Mouse (Mus musculus): ENCODE results near the gene Myl6b. TPM values are rescaled to one million over a fixed set of nuclear protein-coding genes. Genes with fewer than 3 reads are reported as not detected.
"Not testable (repeated sequence)": the region's sequence is repeated elsewhere in the genome, so short reads cannot be mapped to it uniquely, and the experiment has no call there.

The Myl6b gene
- polyA plus RNA-seq, 1 experiment from 2014 or later, result 2.4 TPM

- Histone ChIP-seq H3K27ac (ENCODE audit: low read depth, low read length) (peak within 1 kb of the TSS; percentile 82), H3K4me1 (ENCODE audit: control insufficient read depth, insufficient read depth, low read length) (peaks cover 17% of the 10 kb centered on the region; the same call in 1 of the 2 replicates), H3K9me3 (ENCODE audit: control insufficient read depth, low read length) (no peaks in the 10 kb centered on the region), H3K36me3 (ENCODE audit: control insufficient read depth, insufficient read depth, low read length) (peaks cover 12% of the 10 kb centered on the region), H3K27me3 (ENCODE audit: control insufficient read depth, insufficient read depth, low read length) (no peaks in the 10 kb centered on the region), H3K4me3 (ENCODE audit: low read depth, low read length) (peak within 1 kb of the TSS; percentile 88), H3K9ac (ENCODE audit: low read length) (peak within 1 kb of the TSS; percentile 71), H3K4me2 (ENCODE audit: low read depth) (peak within 1 kb of the TSS; percentile 83)
- DNase-seq (ENCODE audit: low spot score), result peak; percentile 98
- under 1% methylated on average over 39 of the region's 45 CpGs for WGBS
- peak; percentile 94 for ATAC-seq (ENCODE audit: insufficient read depth, low FRiP score, low TSS enrichment)
Observed at GRCm38 (mm10) chr10:128493695-128494666, 4.5 kb downstream of the Myl6b start, which contains the start of gene Myl6. Gene Myl6, minus strand, starts transcription at chr10:128494145.

GRCm38 (mm10) chr10:128493319-128493694 is 5.2 kb downstream of the Myl6b start:
- DNase-seq (ENCODE audit: low spot score) (no peak), ATAC-seq (ENCODE audit: insufficient read depth, low FRiP score, low TSS enrichment) (peak; percentile 25)
- Histone ChIP-seq H3K36me3 (ENCODE audit: control insufficient read depth, insufficient read depth, low read length) (peaks cover 12% of the 10 kb centered on the region), H3K4me3 (ENCODE audit: low read depth, low read length) (peak overlapping the region; percentile 88), H3K4me1 (ENCODE audit: control insufficient read depth, insufficient read depth, low read length) (peaks cover 17% of the 10 kb centered on the region; the same call in 1 of the 2 replicates), H3K9ac (ENCODE audit: low read length) (peak overlapping the region; percentile 71), H3K4me2 (ENCODE audit: low read depth) (peak overlapping the region; percentile 83), H3K9me3 (ENCODE audit: control insufficient read depth, low read length) (no peaks in the 10 kb centered on the region), H3K27ac (ENCODE audit: low read depth, low read length) (peak overlapping the region; percentile 82), H3K27me3 (ENCODE audit: control insufficient read depth, insufficient read depth, low read length) (no peaks in the 10 kb centered on the region)
- under 1% methylated on average over 12 of the region's 12 CpGs for WGBS

- peak; percentile 59 for DNase-seq (ENCODE audit: low spot score)
- Histone ChIP-seq H3K4me1 (ENCODE audit: control insufficient read depth, insufficient read depth, low read length) (peaks cover 14% of the 10 kb centered on the region; the same call in 1 of the 2 replicates), H3K27ac (ENCODE audit: low read depth, low read length) (peak overlapping the region; percentile 82), H3K27me3 (ENCODE audit: control insufficient read depth, insufficient read depth, low read length) (no peaks in the 10 kb centered on the region), H3K4me3 (ENCODE audit: low read depth, low read length) (peak overlapping the region; percentile 88), H3K9me3 (ENCODE audit: control insufficient read depth, low read length) (no peaks in the 10 kb centered on the region), H3K4me2 (ENCODE audit: low read depth) (peak overlapping the region; percentile 83), H3K9ac (ENCODE audit: low read length) (peak overlapping the region; percentile 71), H3K36me3 (ENCODE audit: control insufficient read depth, insufficient read depth, low read length) (peaks cover 16% of the 10 kb centered on the region)
- WGBS, result 36% methylated on average over 12 of the region's 12 CpGs
- ATAC-seq (ENCODE audit: insufficient read depth, low FRiP score, low TSS enrichment), result peak; percentile 32; the same call in 1 of the 2 replicates
Observed at GRCm38 (mm10) chr10:128492633-128493311, 5.7 kb downstream of the Myl6b start.

- not testable (repeated sequence) for DNase-seq (ENCODE audit: low spot score); H3K27me3 ChIP-seq (ENCODE audit: control insufficient read depth, insufficient read depth, low read length); ATAC-seq (ENCODE audit: insufficient read depth, low FRiP score, low TSS enrichment); H3K9me3 ChIP-seq (ENCODE audit: control insufficient read depth, low read length); H3K9ac ChIP-seq (ENCODE audit: low read length); H3K27ac ChIP-seq (ENCODE audit: low read depth, low read length)
- Histone ChIP-seq H3K36me3 (ENCODE audit: control insufficient read depth, insufficient read depth, low read length) (peaks cover 22% of the 10 kb centered on the region), H3K4me3 (ENCODE audit: low read depth, low read length) (peak overlapping the region; percentile 88), H3K4me1 (ENCODE audit: control insufficient read depth, insufficient read depth, low read length) (peaks cover 14% of the 10 kb centered on the region; the same call in 1 of the 2 replicates), H3K4me2 (ENCODE audit: low read depth) (peak overlapping the region; percentile 83)
- 72% methylated on average over 6 of the region's 8 CpGs for WGBS
Observed at GRCm38 (mm10) chr10:128492051-128492450, 6.4 kb downstream of the Myl6b start.

- Histone ChIP-seq H3K36me3 (ENCODE audit: control insufficient read depth, insufficient read depth, low read length) (peaks cover 24% of the 10 kb centered on the region), H3K4me2 (ENCODE audit: low read depth) (peak overlapping the region; percentile 83)
Observed at GRCm38 (mm10) chr10:128491495-128491894, 7.0 kb downstream of the Myl6b start.

GRCm38 (mm10) chr10:128490912-128491311 is 7.6 kb downstream of the Myl6b start:
- DNase-seq (ENCODE audit: low spot score), result no peak
- H3K36me3 ChIP-seq (ENCODE audit: control insufficient read depth, insufficient read depth, low read length), result peaks cover 26% of the 10 kb centered on the region
- no peak overlapping the region for H3K4me3 ChIP-seq (ENCODE audit: low read depth, low read length)
- H3K27ac ChIP-seq (ENCODE audit: low read depth, low read length), result no peak overlapping the region
- no peak overlapping the region for H3K9ac ChIP-seq (ENCODE audit: low read length)
- H3K27me3 ChIP-seq (ENCODE audit: control insufficient read depth, insufficient read depth, low read length), result no peaks in the 10 kb centered on the region
- no peaks in the 10 kb centered on the region for H3K9me3 ChIP-seq (ENCODE audit: control insufficient read depth, low read length)
- H3K4me2 ChIP-seq (ENCODE audit: low read depth), result no peak overlapping the region
- peaks cover 14% of the 10 kb centered on the region; the same call in 1 of the 2 replicates for H3K4me1 ChIP-seq (ENCODE audit: control insufficient read depth, insufficient read depth, low read length)
- WGBS, result 51% methylated on average over 5 of the region's 5 CpGs
- no peak for ATAC-seq (ENCODE audit: insufficient read depth, low FRiP score, low TSS enrichment)

More at GRCm38 (mm10) chr10:128491495-128491894, 7.0 kb downstream of the Myl6b start:
- 87% methylated on average over 6 of the region's 6 CpGs for WGBS
- Histone ChIP-seq H3K27ac (ENCODE audit: low read depth, low read length) (no peak overlapping the region), H3K4me3 (ENCODE audit: low read depth, low read length) (peak overlapping the region; percentile 88), H3K4me1 (ENCODE audit: control insufficient read depth, insufficient read depth, low read length) (peaks cover 14% of the 10 kb centered on the region; the same call in 1 of the 2 replicates), H3K9ac (ENCODE audit: low read length) (peak overlapping the region; percentile 10; the same call in 1 of the 2 replicates), H3K27me3 (ENCODE audit: control insufficient read depth, insufficient read depth, low read length) (no peaks in the 10 kb centered on the region), H3K9me3 (ENCODE audit: control insufficient read depth, low read length) (no peaks in the 10 kb centered on the region)
- ATAC-seq (ENCODE audit: insufficient read depth, low FRiP score, low TSS enrichment), result no peak
- DNase-seq (ENCODE audit: low spot score), result no peak

GRCm38 (mm10) chr10:128490232-128490631 is 8.3 kb downstream of the Myl6b start:
- H3K4me2 ChIP-seq (ENCODE audit: low read depth), result no peak overlapping the region
- DNase-seq (ENCODE audit: low spot score), result no peak
- H3K9ac ChIP-seq (ENCODE audit: low read length), result no peak overlapping the region
- H3K4me1 ChIP-seq (ENCODE audit: control insufficient read depth, insufficient read depth, low read length), result peaks cover 14% of the 10 kb centered on the region; the same call in 1 of the 2 replicates
- ATAC-seq (ENCODE audit: insufficient read depth, low FRiP score, low TSS enrichment), result no peak
- no peaks in the 10 kb centered on the region for H3K27me3 ChIP-seq (ENCODE audit: control insufficient read depth, insufficient read depth, low read length)
- peaks cover 30% of the 10 kb centered on the region for H3K36me3 ChIP-seq (ENCODE audit: control insufficient read depth, insufficient read depth, low read length)
- H3K27ac ChIP-seq (ENCODE audit: low read depth, low read length), result no peak overlapping the region
- H3K9me3 ChIP-seq (ENCODE audit: control insufficient read depth, low read length), result no peaks in the 10 kb centered on the region
- 80% methylated on average over 5 of the region's 5 CpGs for WGBS
- no peak overlapping the region for H3K4me3 ChIP-seq (ENCODE audit: low read depth, low read length)

GRCm38 (mm10) chr10:128489785-128490184 is 8.7 kb downstream of the Myl6b start:
- 59% methylated on average over 4 of the region's 4 CpGs for WGBS
- no peak for ATAC-seq (ENCODE audit: insufficient read depth, low FRiP score, low TSS enrichment)
- Histone ChIP-seq H3K4me1 (ENCODE audit: control insufficient read depth, insufficient read depth, low read length) (peaks cover 14% of the 10 kb centered on the region; the same call in 1 of the 2 replicates), H3K4me2 (ENCODE audit: low read depth) (no peak overlapping the region), H3K4me3 (ENCODE audit: low read depth, low read length) (no peak overlapping the region), H3K9me3 (ENCODE audit: control insufficient read depth, low read length) (no peaks in the 10 kb centered on the region), H3K36me3 (ENCODE audit: control insufficient read depth, insufficient read depth, low read length) (peaks cover 30% of the 10 kb centered on the region), H3K27me3 (ENCODE audit: control insufficient read depth, insufficient read depth, low read length) (no peaks in the 10 kb centered on the region), H3K27ac (ENCODE audit: low read depth, low read length) (no peak overlapping the region), H3K9ac (ENCODE audit: low read length) (no peak overlapping the region)
- no peak for DNase-seq (ENCODE audit: low spot score)
